Mouse (Mus musculus) regulatory T cell (primary cell): ENCODE measurements around the gene Hoxc13.

Source experiments
- in situ Hi-C: fragments of 300-600 bp; cut with MboI, MseI; formaldehyde crosslinking; loops from one replicate; pipeline ENCODE4 v1.15.1; 2025; ENCODE audit warnings: high pct_unique_total_duplicates

Hoxc13 gene

GRCm38 (mm10) chr15:102963259-102963658 lies 42.4 kb downstream of the Hoxc13 start:
- in situ Hi-C loops: no loop called here

- in situ Hi-C loops: no loop called here
Observed at GRCm38 (mm10) chr15:102963671-102964640, 43.1 kb downstream of the Hoxc13 start.

DNA sequence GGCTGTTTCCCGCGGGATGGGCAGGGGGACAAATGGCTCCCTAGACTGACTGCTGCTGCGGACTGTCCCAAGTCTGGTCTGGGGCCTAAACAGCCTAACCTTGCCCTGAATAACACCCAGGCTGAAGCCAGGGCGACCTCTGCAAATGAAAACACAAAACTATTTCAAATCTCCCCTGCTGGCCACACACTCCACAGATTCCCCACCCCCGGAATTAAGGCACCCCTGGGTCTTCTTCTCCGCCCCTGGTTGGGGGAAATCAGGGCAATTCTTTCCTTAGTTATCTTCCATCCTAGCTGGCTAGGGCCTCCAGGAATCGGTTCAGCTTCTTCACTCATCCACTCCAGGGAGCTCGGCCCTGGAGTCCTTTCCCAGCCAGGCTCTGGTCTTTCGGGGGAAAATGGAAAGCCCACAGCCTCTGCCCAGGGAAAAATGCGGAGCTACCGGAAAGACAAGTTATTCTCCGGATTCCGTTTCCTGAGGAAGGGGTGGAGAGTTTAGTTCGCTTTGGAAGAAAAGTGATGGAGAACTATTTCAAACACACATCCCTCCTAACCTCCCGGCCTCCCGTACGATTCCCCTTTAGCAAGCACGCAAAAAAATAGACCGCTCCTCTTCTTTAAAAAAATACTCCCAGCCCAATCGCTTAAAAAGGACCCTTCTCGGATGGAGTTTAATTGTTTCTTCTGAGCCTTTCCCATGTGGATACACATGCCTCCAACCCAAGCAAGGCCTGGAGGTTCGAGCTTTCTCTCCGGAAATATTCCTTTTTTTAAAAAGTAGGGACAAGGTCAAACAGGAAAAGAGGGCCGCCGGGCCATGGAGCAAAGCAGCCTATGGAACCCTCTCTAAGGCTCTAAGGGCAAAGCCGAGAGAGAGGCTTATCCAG lies 44.3 kb downstream of the Hoxc13 start:
- in situ Hi-C loops: loop anchor here (5.0 kb wide), 1 partner anchor 342 kb away; no protein-coding TSS in a partner anchor

DNA sequence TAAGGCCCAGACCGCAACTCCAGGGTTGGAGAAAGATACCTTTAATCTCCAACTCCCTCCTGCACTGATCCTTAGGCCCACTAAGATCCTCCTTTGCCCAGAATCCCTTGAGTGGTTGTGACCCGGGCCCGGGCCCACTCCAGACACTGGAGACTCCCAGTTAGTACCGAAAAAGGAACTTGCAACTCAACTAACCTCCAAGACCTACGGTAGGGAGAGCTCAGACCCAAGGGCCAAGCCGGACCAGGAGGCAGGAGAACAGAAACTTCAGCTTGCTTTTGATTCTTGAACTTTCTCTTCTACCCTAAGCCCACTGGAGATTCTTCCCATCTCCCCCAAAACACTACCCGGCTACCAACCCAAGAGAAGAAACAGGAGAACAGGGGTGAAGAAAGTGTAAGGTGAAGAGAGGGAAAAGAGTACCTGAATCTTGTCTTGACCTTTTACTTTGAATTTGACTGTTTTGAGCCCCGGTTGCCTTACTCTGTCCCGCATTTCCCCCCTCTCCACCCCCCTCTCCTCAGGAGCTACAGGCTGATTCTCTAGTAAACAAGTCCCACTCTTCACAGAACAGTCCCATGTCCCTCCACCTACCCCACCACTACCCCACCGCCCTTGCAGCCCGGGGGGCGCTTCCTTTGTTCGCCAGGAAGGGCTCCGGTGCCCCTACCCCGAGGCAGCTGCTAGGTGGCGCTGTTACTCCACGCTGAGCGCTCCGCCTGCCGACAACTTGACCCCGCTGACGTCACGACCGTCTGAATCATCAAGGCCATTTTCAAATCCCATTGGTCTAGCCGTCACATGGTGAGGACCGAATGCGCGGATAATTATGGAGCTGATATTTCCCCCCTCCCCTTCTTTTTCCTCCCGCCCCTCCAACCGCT lies 45.2 kb downstream of the Hoxc13 start:
- in situ Hi-C loops: loop anchor here (5.0 kb wide), 1 partner anchor 341 kb away; no protein-coding TSS in a partner anchor

DNA sequence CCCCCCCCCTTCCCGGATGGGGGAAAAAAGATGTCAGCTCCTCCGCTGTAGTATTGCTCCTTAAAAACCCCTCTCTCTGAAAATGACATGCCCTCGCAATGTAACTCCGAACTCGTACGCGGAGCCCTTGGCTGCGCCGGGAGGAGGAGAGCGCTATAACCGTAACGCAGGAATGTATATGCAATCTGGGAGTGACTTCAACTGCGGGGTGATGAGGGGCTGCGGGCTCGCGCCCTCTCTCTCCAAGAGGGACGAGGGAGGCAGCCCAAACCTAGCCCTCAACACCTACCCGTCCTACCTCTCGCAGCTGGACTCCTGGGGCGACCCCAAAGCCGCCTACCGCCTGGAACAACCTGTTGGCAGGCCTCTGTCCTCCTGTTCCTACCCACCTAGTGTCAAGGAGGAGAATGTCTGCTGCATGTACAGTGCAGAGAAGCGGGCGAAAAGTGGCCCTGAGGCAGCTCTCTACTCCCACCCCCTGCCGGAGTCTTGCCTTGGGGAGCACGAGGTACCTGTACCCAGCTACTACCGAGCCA lies 45.9 kb downstream of the Hoxc13 start, which contains the start of gene Hoxc10:
Gene Hoxc10, plus strand, starts transcription at position 21 of the 536 bp plus-strand sequence.
- in situ Hi-C loops: loop anchor here (5.0 kb wide), 1 partner anchor 340 kb away; no protein-coding TSS in a partner anchor

DNA sequence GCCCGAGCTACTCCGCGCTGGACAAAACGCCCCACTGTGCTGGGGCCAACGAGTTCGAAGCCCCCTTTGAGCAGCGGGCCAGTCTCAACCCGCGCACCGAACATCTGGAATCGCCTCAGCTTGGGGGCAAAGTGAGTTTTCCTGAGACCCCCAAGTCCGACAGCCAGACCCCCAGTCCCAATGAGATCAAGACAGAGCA lies 46.3 kb downstream of the Hoxc13 start, which contains the start of gene Hoxc5:
Gene Hoxc5, plus strand, starts transcription at position 132 of the 199 bp plus-strand sequence.
- in situ Hi-C loops: loop anchor here (5.0 kb wide), 1 partner anchor 340 kb away; no protein-coding TSS in a partner anchor

- in situ Hi-C loops: loop anchor here (5.0 kb wide), 1 partner anchor 340 kb away; no protein-coding TSS in a partner anchor
Observed at GRCm38 (mm10) chr15:102967511-102968397, 46.9 kb downstream of the Hoxc13 start.

GRCm38 (mm10) chr15:102969296-102969695 lies 48.4 kb downstream of the Hoxc13 start:
- in situ Hi-C loops: loop anchor here (5.0 kb wide), 1 partner anchor 338 kb away; no protein-coding TSS in a partner anchor

DNA sequence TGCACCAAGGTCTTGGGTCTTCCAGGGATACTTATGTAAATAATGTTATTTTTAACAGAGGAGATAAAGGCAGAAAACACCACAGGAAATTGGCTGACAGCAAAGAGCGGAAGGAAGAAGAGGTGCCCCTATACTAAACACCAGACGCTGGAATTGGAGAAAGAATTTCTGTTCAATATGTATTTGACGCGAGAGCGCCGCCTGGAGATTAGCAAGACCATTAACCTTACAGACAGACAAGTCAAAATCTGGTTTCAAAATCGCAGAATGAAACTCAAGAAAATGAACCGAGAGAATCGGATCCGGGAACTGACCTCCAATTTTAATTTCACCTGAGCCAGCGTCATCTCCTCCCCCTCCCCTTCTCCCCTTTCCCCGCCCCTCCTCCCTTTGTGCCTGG lies 49.8 kb downstream of the Hoxc13 start:
- in situ Hi-C loops: no loop called here

GRCm38 (mm10) chr15:102972254-102972653 lies 51.4 kb downstream of the Hoxc13 start:
- in situ Hi-C loops: no loop called here

DNA sequence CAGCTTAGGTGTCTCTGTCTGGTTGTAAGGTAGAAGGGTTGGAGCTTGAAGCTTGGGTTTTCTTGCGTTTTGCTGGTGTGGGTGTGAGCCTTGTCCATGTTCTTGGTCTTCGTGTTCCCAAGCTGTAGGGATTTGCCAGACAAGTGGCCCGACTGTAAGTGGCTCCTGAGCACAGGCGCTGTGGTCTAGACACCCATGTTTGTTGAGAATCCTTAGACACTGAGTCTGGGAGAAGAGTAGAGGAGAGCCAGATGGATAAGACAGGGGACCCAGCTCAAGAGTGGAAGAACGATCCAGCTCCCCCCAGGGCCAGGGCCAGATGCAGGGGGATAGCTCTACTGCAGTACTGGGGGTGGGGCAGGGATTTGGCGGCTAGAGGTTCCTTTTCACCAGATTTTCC lies 51.9 kb downstream of the Hoxc13 start:
- in situ Hi-C loops: no loop called here

- in situ Hi-C loops: no loop called here
Observed at GRCm38 (mm10) chr15:102975034-102975433, 54.1 kb downstream of the Hoxc13 start.

- in situ Hi-C loops: no loop called here
Observed at GRCm38 (mm10) chr15:102975688-102976111, 54.8 kb downstream of the Hoxc13 start.

GRCm38 (mm10) chr15:102976171-102976570 lies 55.3 kb downstream of the Hoxc13 start, which contains the start of gene Hoxc9:
Gene Hoxc9 (plus strand): TSS chr15:102976439.
- in situ Hi-C loops: no loop called here

- in situ Hi-C loops: no loop called here
Observed at GRCm38 (mm10) chr15:102976631-102977422, 55.9 kb downstream of the Hoxc13 start.

DNA sequence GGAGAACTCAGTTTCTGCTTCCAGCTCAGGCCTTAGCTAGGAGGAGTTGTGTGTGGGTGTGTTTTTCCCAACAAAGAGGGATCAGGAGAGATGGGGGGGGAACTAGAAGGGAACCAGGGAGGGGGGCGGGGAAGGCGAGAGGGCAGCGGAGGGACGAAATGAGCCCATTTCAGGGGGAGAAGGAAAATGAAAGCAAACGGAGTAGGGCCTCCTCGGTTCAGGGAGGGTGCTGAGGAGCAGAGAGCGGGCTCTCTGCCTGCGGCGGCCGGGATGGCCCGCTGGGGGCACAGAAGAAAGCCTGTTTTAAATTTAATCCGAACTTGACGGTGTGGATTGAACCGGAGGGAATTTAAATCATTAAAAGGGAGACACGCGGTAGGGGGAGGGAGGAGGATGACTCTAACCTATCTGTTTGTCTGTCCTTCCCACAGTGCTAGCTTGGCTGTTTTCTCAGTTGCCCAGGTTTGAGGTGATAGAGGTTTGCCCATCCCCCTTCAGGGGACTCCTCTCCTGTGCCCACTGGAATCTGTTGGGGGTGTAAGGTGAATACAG lies 56.6 kb downstream of the Hoxc13 start:
- in situ Hi-C loops: no loop called here
